Mouse (Mus musculus) small intestine, adult 2 months (tissue): Measurements from ENCODE around the gene Rps11.

Experiments
- CTCF ChIP-seq: fragments of 200-500 bp; IDR thresholded peaks from 2 replicates; pipeline ENCODE4 v1.5.1; 2012; ENCODE audit warnings: low read depth, mild to moderate bottlenecking, control low read depth, inconsistent platforms, low read length, moderate library complexity, mixed read lengths; ENCODE audit not compliant: insufficient replicate concordance, insufficient read length; ENCODE audit errors: extremely low read depth
- POLR2A ChIP-seq: fragments of 200-500 bp; IDR thresholded peaks from 2 replicates; pipeline ENCODE4 v1.6.1; 2012; ENCODE audit warnings: low read depth, mild to moderate bottlenecking, control low read depth, inconsistent platforms, low read length, moderate library complexity

DNA sequence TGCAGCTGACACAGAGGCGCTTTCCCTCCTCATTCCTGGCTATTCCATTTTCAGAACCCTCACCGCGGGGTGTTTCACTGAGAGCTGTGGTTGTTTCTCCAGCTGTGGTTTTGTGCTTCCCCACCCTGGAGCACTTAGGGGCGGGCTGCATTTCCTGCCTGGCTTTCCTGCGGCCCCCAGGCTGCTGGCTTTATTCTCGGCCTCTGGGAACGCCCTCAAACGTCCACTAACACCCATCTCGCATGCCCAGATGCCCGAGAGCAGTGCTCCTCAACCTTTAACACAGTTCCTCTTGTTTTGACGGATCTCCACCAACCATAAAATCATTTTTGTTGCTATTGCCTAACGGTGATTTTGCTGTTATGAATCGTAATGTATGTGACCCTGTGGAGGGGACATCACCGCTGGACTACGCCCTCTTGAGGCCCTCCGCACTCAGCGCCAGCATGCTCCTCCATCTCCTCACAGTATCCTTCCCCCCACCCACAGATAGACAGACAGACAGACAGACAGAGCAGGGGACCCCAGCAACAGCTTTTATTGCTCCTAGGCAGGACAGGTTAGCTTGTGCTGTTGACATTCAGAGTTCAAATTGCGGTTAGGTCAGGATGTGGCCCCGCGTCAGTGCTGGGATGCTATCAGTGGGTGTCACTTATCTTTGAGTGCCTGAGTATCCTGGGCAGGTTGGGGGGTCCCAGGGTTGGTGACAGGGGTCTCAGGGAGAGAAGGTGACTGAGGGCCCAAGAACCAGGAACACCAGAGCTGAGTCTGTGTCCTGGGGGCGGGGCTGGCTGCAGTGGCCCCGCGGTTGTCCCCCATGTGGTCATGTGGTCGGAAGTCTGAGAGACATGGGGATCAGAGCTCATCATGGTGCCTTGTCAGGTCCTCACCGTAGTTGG, 41.6 kb downstream of the Rps11 start:
- TF ChIP-seq CTCF (no peak), POLR2A (no peak; the same call in 1 of the 2 replicates)
